Mouse (Mus musculus): ENCODE results near the gene Cnnm4.

The Cnnm4 gene

DNA sequence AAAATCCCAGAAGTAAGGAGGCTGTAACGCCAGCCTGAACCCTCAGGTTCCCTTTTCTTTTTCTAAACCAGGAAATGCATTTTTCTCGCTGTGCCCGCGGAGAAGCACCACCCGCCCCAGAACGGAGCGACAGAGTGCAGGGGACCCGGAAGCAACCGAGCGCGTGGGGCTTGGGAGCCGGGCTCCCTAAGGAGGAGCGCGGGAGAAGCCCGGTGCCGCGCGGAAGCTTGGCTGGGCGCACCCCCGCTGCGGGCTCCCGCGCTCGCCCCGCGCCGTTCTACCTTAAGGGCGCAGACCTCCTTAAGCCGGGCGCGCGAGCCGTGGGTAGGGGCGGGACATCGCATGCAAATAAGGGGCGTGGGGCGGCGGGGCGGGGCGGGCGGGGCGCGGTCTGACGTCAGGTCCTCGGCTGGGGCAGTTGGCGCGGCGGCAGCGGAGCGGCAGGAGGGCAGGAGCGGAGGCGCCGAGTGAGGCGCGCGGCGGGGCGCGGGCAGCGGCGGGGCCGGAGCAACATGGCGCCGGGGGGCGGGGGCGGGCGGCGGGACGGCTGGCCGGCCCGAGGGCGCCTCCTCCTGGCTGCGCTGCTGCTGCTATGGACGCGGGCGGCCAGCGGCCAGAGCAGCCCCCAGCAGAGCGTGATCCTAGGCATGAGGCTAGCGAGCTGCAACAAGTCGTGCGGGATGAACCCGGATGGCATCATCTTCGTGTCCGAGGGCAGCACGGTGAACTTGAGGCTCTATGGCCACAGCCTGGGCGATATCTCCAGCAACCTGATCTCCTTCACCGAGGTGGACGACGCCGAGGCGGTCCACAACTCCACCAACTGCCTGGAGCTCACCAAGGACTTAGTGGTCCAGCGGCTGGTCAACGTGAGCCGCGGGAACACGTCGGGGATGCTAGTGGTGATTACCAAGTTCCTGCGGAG, at the start of gene Cnnm4:
Cnnm4 (plus strand) TSS at position 440 of the 925 bp plus-strand sequence.
- DNase-seq (ENCODE audit: low read depth, low spot score), result peak; percentile 87

DNA sequence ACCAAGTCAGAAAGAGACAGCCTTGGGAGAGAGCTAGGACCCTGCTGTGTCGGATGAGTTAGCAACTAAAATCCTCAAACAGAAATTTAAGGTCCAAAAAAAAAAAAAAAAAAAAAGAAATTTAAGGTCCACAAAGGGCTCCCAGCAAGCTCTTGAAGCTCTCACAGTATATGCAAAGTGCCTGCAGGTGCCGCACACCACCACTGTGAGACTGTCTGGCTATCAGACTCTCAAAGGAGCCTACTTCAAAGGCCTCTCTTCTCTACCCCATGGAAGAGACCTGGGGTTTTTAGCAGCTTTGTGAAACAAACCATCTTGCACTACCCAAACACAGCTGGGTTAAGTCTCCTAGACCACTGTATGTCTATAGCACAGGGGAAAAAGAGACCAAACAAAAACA, 41.9 kb upstream of the Cnnm4 start:
- no peak for DNase-seq (ENCODE audit: low read depth, low spot score)

DNA sequence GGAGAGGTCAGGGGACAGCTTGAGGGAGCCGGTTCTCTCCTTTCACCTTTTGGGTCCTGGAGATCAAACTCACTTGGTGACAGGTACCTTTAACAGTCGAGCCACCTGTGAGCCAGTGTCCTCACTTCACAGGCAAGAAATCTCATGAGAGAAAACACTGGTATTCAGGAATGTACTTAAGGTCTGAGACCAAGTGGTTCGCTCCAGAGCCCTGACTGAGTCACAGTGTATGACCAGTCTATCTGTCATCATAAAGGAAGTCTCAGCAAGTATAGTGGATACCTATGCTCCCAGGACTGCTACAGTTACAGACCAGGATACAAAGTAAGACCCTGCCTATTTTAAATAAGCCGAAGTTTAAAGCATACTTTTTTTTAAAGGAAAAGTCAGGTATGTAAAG, 38.4 kb upstream of the Cnnm4 start:
- no peak for DNase-seq (ENCODE audit: low read depth, low spot score)

DNA sequence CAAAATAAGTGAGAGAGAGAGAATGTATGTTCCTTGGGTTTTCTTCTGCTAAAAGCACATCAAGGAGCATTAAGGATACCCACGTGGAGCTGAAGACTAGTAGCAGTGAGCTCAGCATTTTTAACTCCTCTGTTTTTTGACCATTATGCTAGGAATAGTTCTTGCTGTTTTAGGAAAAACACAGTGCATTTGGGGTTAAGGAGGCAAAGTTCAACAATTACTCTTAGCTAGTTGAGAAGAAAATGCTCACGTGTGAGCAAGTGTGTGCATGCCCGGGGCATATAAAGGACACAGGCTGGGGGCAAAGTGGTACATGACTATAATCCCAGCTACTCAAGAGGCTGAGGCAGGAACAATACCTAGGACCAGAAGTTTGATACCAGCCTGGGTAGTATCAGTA, 37.8 kb upstream of the Cnnm4 start:
- DNase-seq (ENCODE audit: low read depth, low spot score), result no peak

DNA sequence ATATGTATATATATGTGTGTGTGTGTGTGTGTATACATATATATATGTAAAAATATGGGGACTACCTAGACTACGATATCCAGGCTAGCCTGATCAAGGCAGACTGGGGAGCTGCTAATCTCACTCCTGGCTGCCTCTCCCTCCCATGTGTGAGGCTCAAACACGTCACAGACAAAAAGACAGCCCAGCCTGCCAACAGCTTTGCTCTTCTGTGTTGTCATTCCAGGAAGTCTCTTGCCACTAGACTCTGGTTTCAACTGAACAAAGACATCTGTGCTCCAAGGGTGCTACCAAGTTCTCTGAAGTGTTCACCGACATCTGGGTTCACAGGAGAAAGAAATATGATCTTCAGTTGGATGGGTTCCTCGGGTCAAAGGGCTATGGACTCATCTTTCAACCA, 36.3 kb upstream of the Cnnm4 start:
- no peak for DNase-seq (ENCODE audit: low read depth, low spot score)

DNA sequence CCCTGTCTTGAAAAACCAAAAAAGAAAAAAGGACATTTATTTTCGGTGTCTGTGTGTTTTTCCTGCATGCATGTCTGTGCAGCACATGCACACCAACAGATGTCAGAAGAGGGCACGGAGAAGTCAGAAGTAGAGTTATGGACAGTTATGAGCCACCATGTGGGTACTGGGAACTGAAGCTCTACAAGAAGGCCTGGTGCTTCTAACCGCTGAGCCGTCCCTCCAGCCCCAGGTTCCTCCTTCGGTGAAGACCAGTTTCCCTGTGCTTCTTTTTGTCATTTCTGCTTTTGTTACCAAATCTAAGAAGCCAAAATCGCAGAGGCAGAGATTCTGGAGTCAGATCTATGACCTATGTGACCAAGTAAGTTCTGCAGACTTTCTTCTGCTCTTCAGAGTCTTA, 34.9 kb upstream of the Cnnm4 start:
- no peak for DNase-seq (ENCODE audit: low read depth, low spot score)

DNA sequence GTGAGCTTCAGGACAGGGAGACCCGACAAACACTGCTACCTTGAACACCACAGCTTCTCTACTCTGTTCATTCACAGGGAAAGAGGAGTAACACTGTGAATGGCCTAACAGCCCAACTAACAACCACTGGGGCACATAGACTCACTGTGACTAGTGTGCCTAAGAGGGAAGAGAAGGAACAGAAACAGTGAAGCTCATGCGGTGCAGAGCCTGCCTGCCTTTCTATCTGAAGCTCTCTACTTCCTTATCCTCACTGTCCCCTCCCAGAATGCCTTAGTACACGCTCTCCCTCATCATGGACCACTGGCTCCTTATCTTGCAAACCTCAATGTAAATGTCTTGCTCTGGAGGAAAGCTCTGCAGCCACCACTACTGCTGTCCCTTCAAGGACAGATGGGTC, 34.2 kb upstream of the Cnnm4 start:
- DNase-seq (ENCODE audit: low read depth, low spot score), result no peak

DNA sequence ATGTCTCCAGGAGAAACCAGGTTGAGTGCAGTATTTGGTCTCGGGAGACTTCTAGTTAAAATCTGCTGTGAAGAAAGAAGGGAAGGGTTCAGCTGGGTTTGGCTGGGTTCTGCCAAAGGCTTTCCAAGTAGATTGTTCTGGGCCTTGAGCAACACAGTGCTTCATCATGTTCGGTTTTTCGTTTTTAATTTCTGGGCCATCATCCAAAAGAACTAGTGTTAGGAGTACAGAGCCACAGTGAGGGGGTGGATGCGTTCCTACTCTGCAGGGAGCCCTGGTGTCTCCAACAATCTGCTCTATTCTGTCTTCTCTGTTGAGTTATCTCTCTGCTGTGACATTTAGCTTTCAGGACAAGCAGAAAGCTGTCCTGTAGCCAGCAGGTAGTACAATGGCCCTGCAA, 30.3 kb upstream of the Cnnm4 start:
- DNase-seq (ENCODE audit: low read depth, low spot score), result no peak

DNA sequence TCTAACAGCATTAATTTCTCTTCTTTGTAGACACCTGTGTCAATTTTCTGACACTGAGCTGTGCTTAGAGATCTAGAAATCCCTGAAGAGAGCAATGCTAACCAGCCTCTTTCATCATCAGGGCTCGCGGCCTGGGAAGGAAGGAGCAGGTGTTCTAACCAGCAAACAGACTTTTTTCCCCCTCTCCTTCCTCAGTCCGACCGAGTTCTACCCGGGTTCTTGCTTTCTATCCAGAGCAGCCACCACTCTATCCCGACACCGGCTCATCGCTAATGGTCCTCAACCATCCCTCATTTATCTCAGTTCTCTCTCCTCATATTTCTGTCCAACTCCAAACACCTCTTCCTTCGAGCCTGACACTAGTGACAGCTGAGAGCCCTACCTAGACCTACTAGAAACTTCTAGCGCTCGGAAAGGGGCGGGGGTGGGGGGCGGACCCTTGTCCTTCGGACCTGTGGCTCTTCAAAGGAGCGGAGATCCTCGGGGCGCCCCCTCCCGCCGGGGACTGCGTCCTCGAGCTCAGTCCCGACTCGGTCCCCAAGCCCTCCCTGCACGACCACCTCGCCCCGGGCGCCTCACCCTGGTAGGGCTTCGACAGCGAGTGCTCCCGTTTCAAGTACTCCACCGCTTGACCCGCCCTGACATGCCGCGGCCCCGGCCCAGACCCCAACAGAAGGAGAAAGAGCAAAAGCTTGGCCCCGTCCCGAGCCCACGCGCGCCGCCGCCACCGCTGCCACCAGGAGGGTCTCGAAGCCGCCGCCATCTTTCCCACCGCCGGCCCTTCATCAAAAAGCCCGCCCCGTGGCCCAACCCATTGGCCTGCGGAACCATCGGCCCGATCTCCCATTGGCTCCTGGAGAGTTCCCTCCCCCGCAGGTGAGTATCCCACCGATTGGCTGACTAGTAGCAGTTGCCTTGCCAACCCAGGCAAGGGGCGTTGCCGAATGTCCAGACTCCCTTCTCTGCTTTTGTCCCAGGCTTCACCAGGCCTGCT, 26.7 kb upstream of the Cnnm4 start, which contains the start of gene Lman2l:
Lman2l (minus strand) TSS at position 801 of the 994 bp plus-strand sequence.
- peak; percentile 97 for DNase-seq (ENCODE audit: low read depth, low spot score)

DNA sequence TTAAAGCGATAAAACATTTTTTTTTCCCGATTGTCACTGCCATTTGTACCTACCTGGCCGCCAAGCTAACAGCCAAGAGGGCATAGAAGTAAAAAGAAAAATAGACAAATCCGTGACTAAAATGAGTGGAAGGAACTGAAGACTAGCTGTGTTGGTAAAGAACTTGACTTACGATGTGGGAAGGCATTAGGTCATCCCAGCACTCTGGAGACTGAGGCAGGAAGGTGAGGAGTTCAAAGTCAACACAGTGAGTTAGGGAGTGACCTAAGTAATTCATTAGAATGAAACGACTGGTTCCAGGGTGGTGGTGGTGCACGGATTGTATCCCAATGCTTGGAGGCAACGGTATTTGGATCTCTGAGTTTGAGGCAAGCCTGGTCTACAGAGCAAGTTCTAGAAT, 25.9 kb upstream of the Cnnm4 start:
- DNase-seq (ENCODE audit: low read depth, low spot score), result peak; percentile 56

DNA sequence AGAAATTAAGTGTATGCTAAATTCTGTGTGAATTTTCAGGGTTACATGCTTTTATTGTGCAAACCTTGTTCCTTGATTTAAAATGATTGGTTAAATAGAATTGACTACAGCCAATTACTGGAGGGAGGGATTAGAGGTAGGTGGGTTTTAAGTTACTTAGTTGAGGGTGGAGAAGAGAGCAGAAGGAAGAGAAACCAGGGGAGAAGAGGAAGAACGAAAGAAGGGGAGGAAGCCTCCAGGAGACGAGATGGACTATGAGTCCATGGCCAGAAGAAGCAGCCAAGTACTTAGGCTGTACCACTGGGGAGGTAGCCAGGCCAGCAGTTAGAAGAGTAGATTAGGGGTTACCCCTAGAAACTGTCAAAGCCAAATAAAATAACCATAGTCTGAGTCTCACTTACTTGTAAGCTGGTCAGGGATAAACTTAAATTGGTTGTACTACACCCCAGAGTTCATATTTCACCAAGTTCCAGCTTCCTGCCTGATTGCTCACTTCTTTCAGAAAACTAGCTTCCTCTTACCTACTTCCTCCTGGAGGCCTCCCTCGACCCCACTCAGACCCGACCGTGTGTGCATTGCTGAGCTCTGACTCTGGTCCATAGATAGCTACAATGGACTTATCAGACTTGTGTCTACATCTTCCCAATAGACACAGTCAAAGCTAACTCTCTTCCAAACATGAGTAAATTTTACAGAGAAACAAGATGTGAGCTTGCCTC, 25.2 kb upstream of the Cnnm4 start:
- no peak for DNase-seq (ENCODE audit: low read depth, low spot score)

DNA sequence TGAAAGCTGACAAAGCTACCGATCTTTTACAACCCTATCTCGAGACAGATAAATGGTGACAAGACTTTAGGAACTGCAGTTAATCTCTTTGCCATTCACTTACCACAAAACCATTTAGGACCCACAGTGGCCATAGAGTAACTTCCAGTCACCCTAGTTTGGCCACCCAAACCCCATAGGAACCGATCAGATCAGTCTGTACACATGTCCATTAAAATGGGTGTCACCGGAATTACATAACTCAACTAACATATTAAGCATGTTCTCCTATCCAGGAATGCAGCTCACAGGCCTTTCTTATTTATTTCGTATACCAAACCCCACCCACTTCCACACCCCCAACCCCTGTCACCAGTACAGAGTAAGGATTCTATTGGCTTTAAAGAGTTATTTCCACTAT, 24.6 kb upstream of the Cnnm4 start:
- no peak for DNase-seq (ENCODE audit: low read depth, low spot score)

DNA sequence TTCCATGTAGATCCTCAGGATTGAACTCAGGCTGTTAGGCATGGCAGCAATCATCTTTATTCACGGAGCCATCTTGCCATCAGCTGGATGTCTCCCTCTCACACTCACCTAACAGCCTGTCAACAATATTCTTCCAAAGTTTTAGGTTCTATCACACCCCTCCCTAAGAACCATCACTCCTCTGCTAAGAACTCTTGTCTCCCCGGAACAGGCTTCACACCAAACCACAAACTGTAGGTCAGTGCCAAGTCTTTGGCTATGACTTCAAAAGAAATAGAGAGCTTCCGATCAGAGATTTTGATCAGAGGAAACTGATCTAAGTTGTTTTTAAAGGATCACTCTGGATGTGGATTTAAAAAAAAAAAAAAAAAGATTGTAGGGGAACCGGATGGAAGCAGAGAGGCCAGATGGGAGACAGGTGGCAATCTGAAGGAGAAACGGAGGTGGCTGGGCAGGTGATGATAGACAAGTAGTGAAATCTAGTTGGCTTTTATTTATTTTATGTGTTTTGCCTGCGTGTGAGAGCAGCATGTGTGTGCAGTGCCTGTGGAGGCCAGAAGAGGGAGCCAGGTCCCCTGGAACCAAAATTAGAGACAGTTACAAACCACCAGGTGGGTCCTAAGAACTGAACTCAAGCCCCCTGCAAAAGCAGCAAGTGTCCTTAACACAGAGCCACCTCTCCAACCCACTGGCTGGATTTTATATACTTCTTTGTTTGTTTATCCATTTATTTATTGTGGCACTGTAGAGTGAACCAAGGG, 17.2 kb upstream of the Cnnm4 start:
- peak; percentile 50 for DNase-seq (ENCODE audit: low read depth, low spot score)

DNA sequence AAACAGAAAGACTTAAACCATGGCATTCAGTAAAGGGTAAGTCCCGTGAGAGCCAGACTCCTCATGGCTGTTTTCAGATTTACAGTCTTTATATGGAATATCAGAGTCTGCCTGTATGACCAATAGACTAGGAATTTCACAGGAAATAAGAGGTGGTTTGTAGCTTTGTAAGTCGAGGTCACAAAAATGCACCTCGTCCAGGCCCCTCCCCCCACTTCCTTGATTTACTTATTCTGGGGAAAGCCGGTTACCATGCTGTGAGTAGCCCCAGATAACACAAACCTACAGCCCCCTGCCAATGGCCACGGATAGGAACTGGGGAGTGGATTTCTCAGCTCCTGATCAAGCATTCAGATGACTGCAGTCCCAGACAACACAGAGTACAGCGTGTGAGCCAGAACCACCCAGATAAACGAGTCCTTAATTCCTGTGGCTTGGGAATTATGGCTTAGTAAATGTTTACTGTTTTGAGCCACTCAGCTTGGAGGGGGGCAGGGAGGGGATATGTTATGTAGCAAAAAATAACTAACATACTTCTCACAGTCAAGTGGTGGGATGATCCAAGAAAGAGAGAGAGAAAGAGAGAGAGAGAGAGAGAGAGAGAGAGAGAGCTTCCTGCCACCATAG, 13.9 kb upstream of the Cnnm4 start:
- no peak for DNase-seq (ENCODE audit: low read depth, low spot score)

DNA sequence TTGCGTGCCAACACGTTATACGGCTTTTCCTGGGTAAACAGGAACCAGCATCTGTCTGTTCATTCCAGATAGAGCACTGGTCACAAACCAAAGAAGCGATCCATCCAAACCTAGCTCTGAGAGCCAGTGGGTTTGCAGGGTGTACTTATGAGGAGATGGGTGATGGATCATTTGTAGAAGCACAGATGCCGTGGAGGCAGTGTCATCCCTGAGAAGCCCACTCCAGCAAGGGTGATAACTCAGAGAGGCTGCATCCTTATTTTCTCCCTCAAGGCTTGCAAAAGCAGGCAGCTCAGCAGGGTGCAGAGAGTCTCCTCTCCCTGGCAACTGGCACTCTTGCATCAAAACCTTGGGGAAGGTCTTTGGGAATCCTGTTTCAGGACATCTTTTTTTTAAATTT, 13.3 kb upstream of the Cnnm4 start:
- DNase-seq (ENCODE audit: low read depth, low spot score), result no peak

DNA sequence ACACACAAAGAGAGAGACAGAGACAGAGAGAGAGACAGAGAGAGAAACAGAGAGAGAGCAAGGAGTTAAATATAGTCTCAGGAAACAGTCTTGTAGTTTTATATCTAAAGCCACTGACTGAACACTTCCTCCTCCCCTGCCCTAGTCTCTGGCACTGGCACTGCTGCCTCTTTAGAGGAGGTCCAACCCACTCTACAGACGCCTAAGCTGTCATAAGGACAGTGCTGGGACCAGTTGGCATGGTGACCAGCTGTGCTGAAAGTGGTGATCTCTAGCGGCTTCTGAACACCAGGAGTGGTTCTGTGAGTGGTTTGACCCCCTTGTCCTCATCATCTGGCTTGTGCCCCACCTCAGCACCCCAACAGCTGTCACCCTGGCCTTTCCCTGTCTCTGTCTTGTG, 9.6 kb upstream of the Cnnm4 start:
- no peak for DNase-seq (ENCODE audit: low read depth, low spot score)

DNA sequence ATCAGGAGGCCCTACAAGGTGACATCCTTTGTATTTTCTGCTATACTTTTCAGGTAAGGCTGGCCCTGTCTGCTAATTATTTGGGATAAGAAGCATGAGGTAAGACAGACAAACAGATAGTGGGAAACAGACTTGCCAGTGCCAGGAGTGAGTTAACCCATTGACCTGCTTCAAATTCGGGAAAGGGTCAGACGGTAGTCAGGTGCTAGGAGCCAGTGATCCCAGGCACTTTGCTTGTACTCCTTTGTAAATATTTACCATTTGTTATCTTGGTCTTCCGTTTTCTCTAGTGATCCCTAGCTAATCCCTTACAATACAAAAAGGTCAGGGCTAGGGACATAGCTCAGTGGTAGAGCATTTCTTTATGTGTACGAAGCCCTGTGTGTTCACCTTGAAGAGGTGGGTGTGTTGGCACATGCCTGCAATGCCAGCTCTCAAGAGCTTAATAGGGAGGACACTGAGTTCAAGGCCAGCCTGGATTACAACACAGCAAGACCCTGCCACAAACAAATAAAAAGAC, 5.7 kb upstream of the Cnnm4 start:
- no peak for DNase-seq (ENCODE audit: low read depth, low spot score)

DNA sequence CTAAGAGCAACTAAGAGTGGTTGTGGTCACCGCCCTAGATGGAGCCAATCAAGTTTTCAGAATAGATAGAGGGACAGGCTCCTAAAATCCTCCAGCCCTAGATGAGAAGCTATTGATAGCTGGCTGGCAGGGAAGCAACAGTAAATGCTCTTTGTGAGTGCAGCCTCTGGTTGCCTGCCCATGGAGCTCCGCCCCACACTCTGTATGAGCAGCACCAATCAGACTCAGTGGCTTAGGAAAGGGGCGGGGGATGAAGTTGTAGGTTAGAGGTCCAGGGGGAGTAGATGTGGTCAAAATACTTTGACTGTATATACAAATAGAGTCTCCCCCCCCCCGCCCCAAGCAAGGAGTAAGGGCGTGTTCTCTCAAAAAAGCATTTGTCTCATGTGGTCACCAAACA, 4.0 kb upstream of the Cnnm4 start:
- DNase-seq (ENCODE audit: low read depth, low spot score), result peak; percentile 47

DNA sequence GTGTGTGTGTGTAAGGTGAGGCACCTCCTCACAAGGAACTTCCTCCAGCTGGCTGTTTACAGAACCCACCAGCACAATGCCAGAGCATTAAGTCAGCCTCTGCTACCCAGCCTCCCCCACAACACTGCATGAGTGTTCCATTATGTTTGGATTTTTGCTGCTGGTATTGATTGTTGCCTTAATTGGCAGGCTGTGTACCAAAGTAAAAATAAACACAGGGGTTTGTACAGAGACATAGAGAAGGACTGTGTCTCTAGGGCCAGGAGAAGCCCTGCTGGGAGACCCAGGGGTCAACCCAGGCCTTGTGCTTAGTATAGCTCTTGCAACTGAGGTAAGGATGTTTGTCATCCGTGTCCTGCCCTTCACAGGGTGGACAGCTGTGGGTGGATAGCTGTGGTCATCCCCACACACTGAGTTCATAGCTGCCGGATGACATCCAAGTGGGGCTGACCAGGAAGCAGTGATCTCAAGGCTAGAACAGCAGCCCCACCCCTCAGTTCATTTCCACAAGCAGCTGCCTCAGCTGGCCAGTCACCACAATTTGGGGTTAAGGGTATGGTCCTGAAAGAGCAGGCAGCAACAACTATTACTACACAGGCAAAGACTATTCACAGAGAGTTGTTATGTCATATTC, 1.5 kb upstream of the Cnnm4 start:
- DNase-seq (ENCODE audit: low read depth, low spot score), result no peak

DNA sequence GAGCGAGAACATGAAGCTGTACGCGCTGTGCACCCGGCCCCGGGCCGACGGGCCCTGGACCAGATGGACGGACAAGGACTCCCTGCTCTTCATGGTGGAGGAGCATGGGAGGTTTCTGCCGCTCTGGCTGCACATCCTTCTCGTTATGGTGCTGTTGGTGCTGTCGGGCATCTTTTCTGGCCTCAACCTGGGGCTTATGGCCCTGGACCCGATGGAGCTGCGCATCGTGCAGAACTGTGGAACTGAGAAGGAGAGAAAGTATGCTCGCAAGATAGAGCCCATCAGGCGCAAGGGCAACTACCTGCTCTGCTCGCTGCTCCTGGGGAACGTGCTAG, 653 bp downstream of the Cnnm4 start:
- no peak for DNase-seq (ENCODE audit: low read depth, low spot score)
